11 mouse cellular contexts compared by ENCODE assay signal in the genomic region with DNA sequence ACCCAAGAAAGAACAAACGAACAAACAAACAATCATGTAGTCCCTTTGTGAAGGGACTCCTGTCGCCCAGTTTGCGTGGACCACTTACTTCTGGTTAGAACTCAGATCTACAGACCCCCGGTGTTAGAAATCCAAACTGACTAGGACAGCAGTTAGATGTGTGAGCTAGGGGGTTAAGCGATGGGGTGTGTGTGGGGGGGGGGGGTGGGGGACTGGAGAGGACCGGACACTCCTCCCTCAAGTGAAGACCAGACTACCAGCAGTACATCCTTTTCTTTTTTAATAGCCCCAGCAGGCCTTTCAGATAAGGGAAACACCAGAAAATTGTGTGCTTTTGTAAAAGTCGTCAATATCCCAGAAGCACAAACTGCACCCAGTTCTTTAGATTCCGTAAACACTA. TPM values are rescaled to one million over a fixed set of nuclear protein-coding genes. Genes with fewer than 3 reads are reported as not detected.
A peak's percentile ranks its signal among the peaks of the same experiment; 100 is the strongest.
DNase-seq lines count a peak whose midpoint lies in the region; ATAC-seq and TF ChIP-seq lines count a peak whose summit lies in the region.
"Had no signal": no experiment of that assay in that cellular context is flagged by ENCODE, and none has a peak within 500 bp of the region (broad histone marks: within the 10 kb centered on the region; RNA-seq: fewer than 3 reads in every experiment).

No protein-coding gene starts in this region.

- peak overlapping the region; percentile 71 for H3K27ac ChIP-seq in heart, postnatal 0 days (ENCODE audit: low read depth)
- H3K27ac ChIP-seq in embryonic facial prominence, embryonic 13.5 days: peak overlapping the region; percentile 64
- H3K27ac ChIP-seq in hindbrain, postnatal 0 days: peak overlapping the region; percentile 82
- H3K27ac ChIP-seq in midbrain, embryonic 13.5 days: peak overlapping the region; percentile 66

- peak overlapping the region; percentile 68 for H3K4me2 ChIP-seq in heart, postnatal 0 days (ENCODE audit: low read depth, low read length)
- H3K4me2 ChIP-seq in embryonic facial prominence, embryonic 13.5 days: peak overlapping the region; percentile 60
- peak overlapping the region; percentile 56 for H3K4me2 ChIP-seq in hindbrain, postnatal 0 days (ENCODE audit: low read depth, low read length)
- peak overlapping the region; percentile 59 for H3K4me2 ChIP-seq in midbrain, embryonic 13.5 days (replicated peaks)

- TF ChIP-seq EP300 in heart, postnatal 0 days (IDR thresholded peaks at IDR 0.05; ENCODE audit: low read depth): no peak

- no peaks in the 10 kb centered on the region for H3K27me3 ChIP-seq in heart, postnatal 0 days (ENCODE audit: control insufficient read depth, insufficient read depth, low read length)
- H3K27me3 ChIP-seq in embryonic facial prominence, embryonic 13.5 days: no peaks in the 10 kb centered on the region
- H3K27me3 ChIP-seq in hindbrain, postnatal 0 days (ENCODE audit: insufficient read depth, low read length): no peaks in the 10 kb centered on the region
- no peaks in the 10 kb centered on the region for H3K27me3 ChIP-seq in midbrain, embryonic 13.5 days
- H3K27me3 ChIP-seq: CH12.LX had no signal

- H3K4me3 ChIP-seq in heart, postnatal 0 days (ENCODE audit: low read depth, low read length): peak overlapping the region; percentile 55
- peak overlapping the region; percentile 51 for H3K4me3 ChIP-seq in embryonic facial prominence, embryonic 13.5 days
- H3K4me3 ChIP-seq in hindbrain, postnatal 0 days (ENCODE audit: low read length): peak overlapping the region; percentile 45
- H3K4me3 ChIP-seq in midbrain, embryonic 13.5 days (replicated peaks): peak overlapping the region; percentile 47
- H3K4me3 ChIP-seq: myocyte had no signal

- TF ChIP-seq CTCF in heart, postnatal 0 days (IDR thresholded peaks at IDR 0.05; ENCODE audit: low read depth): no peak
- TF ChIP-seq CTCF in hindbrain, postnatal 0 days (IDR thresholded peaks at IDR 0.05; ENCODE audit: low read depth): no peak

- no peak for DNase-seq in heart, postnatal 0 days (ENCODE audit: low spot score)
- DNase-seq in heart, postnatal 14 days: no peak
- DNase-seq in hindbrain, postnatal 0 days (ENCODE audit: low spot score): no peak
- DNase-seq in frontal cortex, postnatal 14 days (ENCODE audit: low spot score in 2 of 2): no peak
- DNase-seq in spleen, adult 18-20 months: no peak
- DNase-seq in urinary bladder, postnatal 10 days (ENCODE audit: low spot score): no peak

- peak overlapping the region; percentile 60; the same call in 1 of the 2 replicates for H3K9ac ChIP-seq in heart, postnatal 0 days (replicated peaks; ENCODE audit: low read depth, low read length)
- H3K9ac ChIP-seq in embryonic facial prominence, embryonic 13.5 days: peak overlapping the region; percentile 72
- no peak overlapping the region for H3K9ac ChIP-seq in hindbrain, postnatal 0 days (replicated peaks; ENCODE audit: low read length)
- H3K9ac ChIP-seq in midbrain, embryonic 13.5 days (replicated peaks): 0 out of 2 replicates have a peak overlapping the region, but pooled peaks have one; percentile 63

- WGBS in heart, postnatal 0 days: 69% methylated on average over 8 of the region's 8 CpGs
- 66% methylated on average over 8 of the region's 8 CpGs for WGBS in embryonic facial prominence, embryonic 13.5 days
- WGBS in hindbrain, postnatal 0 days: 36% methylated on average over 8 of the region's 8 CpGs
- WGBS in midbrain, embryonic 13.5 days: 36% methylated on average over 8 of the region's 8 CpGs

- intact Hi-C loops in heart, postnatal 14 days (cut with DNase I): no loop called here

- H3K36me3 ChIP-seq in heart, postnatal 0 days (replicated peaks; ENCODE audit: control insufficient read depth, insufficient read depth, low read length): no peaks in the 10 kb centered on the region
- no peaks in the 10 kb centered on the region for H3K36me3 ChIP-seq in embryonic facial prominence, embryonic 13.5 days
- no peaks in the 10 kb centered on the region for H3K36me3 ChIP-seq in hindbrain, postnatal 0 days (ENCODE audit: insufficient read depth, low read length)
- H3K36me3 ChIP-seq in midbrain, embryonic 13.5 days: no peaks in the 10 kb centered on the region

- H3K4me1 ChIP-seq in heart, postnatal 0 days (ENCODE audit: control insufficient read depth, insufficient read depth): peaks cover 15% of the 10 kb centered on the region
- H3K4me1 ChIP-seq in embryonic facial prominence, embryonic 13.5 days: peaks cover 23% of the 10 kb centered on the region
- peaks cover 10% of the 10 kb centered on the region for H3K4me1 ChIP-seq in hindbrain, postnatal 0 days (ENCODE audit: insufficient read depth, low read length)
- peaks cover 36% of the 10 kb centered on the region for H3K4me1 ChIP-seq in midbrain, embryonic 13.5 days (replicated peaks)

- no peak for ATAC-seq in heart, postnatal 0 days (ENCODE audit: insufficient read depth, low read depth)
- ATAC-seq in embryonic facial prominence, embryonic 13.5 days (ENCODE audit: insufficient number of reproducible peaks, insufficient read depth, low FRiP score, low TSS enrichment, low read depth): no peak
- peak; percentile 36; the same call in 1 of the 2 replicates for ATAC-seq in hindbrain, postnatal 0 days
- ATAC-seq in midbrain, embryonic 13.5 days: no peak

- no peaks in the 10 kb centered on the region for H3K9me3 ChIP-seq in heart, postnatal 0 days (replicated peaks; ENCODE audit: control insufficient read depth, low read length)
- H3K9me3 ChIP-seq in embryonic facial prominence, embryonic 13.5 days: no peaks in the 10 kb centered on the region
- H3K9me3 ChIP-seq in hindbrain, postnatal 0 days (ENCODE audit: low read length): no peaks in the 10 kb centered on the region
- no peaks in the 10 kb centered on the region for H3K9me3 ChIP-seq in midbrain, embryonic 13.5 days

RNA-seq across cellular contexts. Expression of a gene that starts 0.6 kb away (rescaled TPM):
- 71.5 and 122 TPM in 2 replicates for total RNA-seq in heart, postnatal 0 days (2014; rRNA removed; ENCODE audit: low replicate concordance)
- polyA plus RNA-seq in heart, postnatal 0 days (2015; fragmentation: Nextera tagmentation; extraction: Ambion mirVana): 137 and 142 TPM in 2 replicates
- total RNA-seq in heart, postnatal 14 days (2021): 10 to 100 TPM; 70.0 to 79.3 TPM
- 44.9 and 45.4 TPM in 2 replicates for polyA plus RNA-seq in embryonic facial prominence, embryonic 13.5 days (2015; fragmentation: Nextera tagmentation; extraction: Ambion mirVana)
- 177 and 178 TPM in 2 replicates for total RNA-seq in hindbrain, postnatal 0 days (2014; rRNA removed)
- polyA plus RNA-seq in hindbrain, postnatal 0 days (2015; fragmentation: Nextera tagmentation; extraction: Ambion mirVana): 160 and 172 TPM in 2 replicates
- 64.6 and 66.8 TPM in 2 replicates for polyA plus RNA-seq in midbrain, embryonic 13.5 days (2015; fragmentation: Nextera tagmentation; extraction: Ambion mirVana)

RNA-seq across cellular contexts. Expression of a gene that starts 21.1 kb away (rescaled TPM):
- 158 and 228 TPM in 2 replicates for total RNA-seq in heart, postnatal 0 days (2014; rRNA removed; ENCODE audit: low replicate concordance)
- polyA plus RNA-seq in heart, postnatal 0 days (2015; fragmentation: Nextera tagmentation; extraction: Ambion mirVana): 300 and 309 TPM in 2 replicates
- total RNA-seq in heart, postnatal 14 days (2021): 100 to 1,000 TPM; 146 to 155 TPM
- polyA plus RNA-seq in embryonic facial prominence, embryonic 13.5 days (2015; fragmentation: Nextera tagmentation; extraction: Ambion mirVana): 20.8 and 22.9 TPM in 2 replicates
- 18.6 and 29.1 TPM in 2 replicates for total RNA-seq in hindbrain, postnatal 0 days (2014; rRNA removed)
- polyA plus RNA-seq in hindbrain, postnatal 0 days (2015; fragmentation: Nextera tagmentation; extraction: Ambion mirVana): 31.2 and 33.9 TPM in 2 replicates
- polyA plus RNA-seq in midbrain, embryonic 13.5 days (2015; fragmentation: Nextera tagmentation; extraction: Ambion mirVana): 10.6 and 11.8 TPM in 2 replicates

RNA-seq across cellular contexts. Expression of a gene that starts 24.1 kb away (rescaled TPM):
- total RNA-seq in heart, postnatal 0 days (2014; rRNA removed; ENCODE audit: low replicate concordance): not detected in 2 replicates
- 0.04 TPM in 1 of 2 replicates, not detected in the other for polyA plus RNA-seq in heart, postnatal 0 days (2015; fragmentation: Nextera tagmentation; extraction: Ambion mirVana)
- total RNA-seq in heart, postnatal 14 days (2021): not detected
- polyA plus RNA-seq in embryonic facial prominence, embryonic 13.5 days (2015; fragmentation: Nextera tagmentation; extraction: Ambion mirVana): not detected in 2 replicates
- 0.11 and 0.16 TPM in 2 replicates for total RNA-seq in hindbrain, postnatal 0 days (2014; rRNA removed)
- not detected in 2 replicates for polyA plus RNA-seq in hindbrain, postnatal 0 days (2015; fragmentation: Nextera tagmentation; extraction: Ambion mirVana)
- polyA plus RNA-seq in midbrain, embryonic 13.5 days (2015; fragmentation: Nextera tagmentation; extraction: Ambion mirVana): not detected in 2 replicates
- total RNA-seq: adrenal gland, postnatal 36 days; CH12.LX had no signal
- polyA plus RNA-seq: myocyte had no signal

RNA-seq across cellular contexts. Expression of a gene that starts 29.4 kb away (rescaled TPM):
- 0.31 and 18.2 TPM in 2 replicates for total RNA-seq in heart, postnatal 0 days (2014; rRNA removed; ENCODE audit: low replicate concordance)
- polyA plus RNA-seq in heart, postnatal 0 days (2015; fragmentation: Nextera tagmentation; extraction: Ambion mirVana): 0.55 and 0.60 TPM in 2 replicates
- total RNA-seq in heart, postnatal 14 days (2021): 1 to 10 TPM in 1 of 2 experiments, under 1 TPM in 1; 0.85 to 1.2 TPM
- 0.22 and 0.81 TPM in 2 replicates for polyA plus RNA-seq in embryonic facial prominence, embryonic 13.5 days (2015; fragmentation: Nextera tagmentation; extraction: Ambion mirVana)
- 0.14 and 1.8 TPM in 2 replicates for total RNA-seq in hindbrain, postnatal 0 days (2014; rRNA removed)
- 0.68 and 1.2 TPM in 2 replicates for polyA plus RNA-seq in hindbrain, postnatal 0 days (2015; fragmentation: Nextera tagmentation; extraction: Ambion mirVana)
- polyA plus RNA-seq in midbrain, embryonic 13.5 days (2015; fragmentation: Nextera tagmentation; extraction: Ambion mirVana): 0.05 and 0.09 TPM in 2 replicates
- total RNA-seq: CH12.LX had no signal
- polyA plus RNA-seq: myocyte had no signal

RNA-seq across cellular contexts. Expression of a gene that starts 30.0 kb away (rescaled TPM):
- not detected in 2 replicates for total RNA-seq in heart, postnatal 0 days (2014; rRNA removed; ENCODE audit: low replicate concordance)
- not detected in 2 replicates for polyA plus RNA-seq in heart, postnatal 0 days (2015; fragmentation: Nextera tagmentation; extraction: Ambion mirVana)
- total RNA-seq in heart, postnatal 14 days (2021): not detected
- not detected in 2 replicates for polyA plus RNA-seq in embryonic facial prominence, embryonic 13.5 days (2015; fragmentation: Nextera tagmentation; extraction: Ambion mirVana)
- not detected in 2 replicates for total RNA-seq in hindbrain, postnatal 0 days (2014; rRNA removed)
- not detected in 2 replicates for polyA plus RNA-seq in hindbrain, postnatal 0 days (2015; fragmentation: Nextera tagmentation; extraction: Ambion mirVana)
- polyA plus RNA-seq in midbrain, embryonic 13.5 days (2015; fragmentation: Nextera tagmentation; extraction: Ambion mirVana): not detected in 2 replicates
- total RNA-seq: adrenal gland, postnatal 36 days; CH12.LX had no signal
- polyA plus RNA-seq: myocyte had no signal
